Mouse (Mus musculus) olfactory bulb, adult 2 months (tissue): ENCODE data around the gene Adamts14.

Experiments used
- CTCF ChIP-seq: fragments of 200-500 bp; IDR thresholded peaks from 2 replicates; pipeline ENCODE4 v1.5.1; 2012; ENCODE audit warnings: low read depth, mild to moderate bottlenecking, low read length, moderate library complexity; ENCODE audit not compliant: insufficient read depth
- POLR2A ChIP-seq: fragments of 200-500 bp; IDR thresholded peaks from 2 replicates; pipeline ENCODE4 v1.6.1; 2012; ENCODE audit warnings: mild to moderate bottlenecking, low read depth, low read length, moderate library complexity; ENCODE audit not compliant: insufficient read depth

DNA sequence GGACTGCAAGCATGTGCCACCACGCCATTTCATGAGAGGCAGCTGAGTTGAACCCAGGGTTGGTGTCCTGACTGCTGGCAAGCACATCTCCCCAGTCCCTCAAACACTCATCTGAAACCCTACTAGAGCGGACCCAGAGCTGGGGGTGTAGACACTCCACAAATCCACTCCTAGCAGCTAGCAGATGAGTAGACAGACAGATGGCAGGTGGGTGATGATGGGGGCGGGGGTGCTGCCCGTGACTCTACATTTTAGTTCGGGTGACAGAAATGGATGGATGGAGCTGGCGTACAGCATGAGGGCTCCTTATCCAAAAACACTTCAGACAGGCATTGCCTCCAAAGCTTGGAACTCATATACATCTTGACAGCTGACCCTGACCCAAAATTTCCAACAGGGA lies 26.9 kb downstream of the Adamts14 start:
- no peak for TF ChIP-seq CTCF
- TF ChIP-seq POLR2A, result no peak
